Mouse (Mus musculus): Measurements from ENCODE around the gene Xlr3c. TPM values are rescaled to one million over a fixed set of nuclear protein-coding genes. Genes with fewer than 3 reads are reported as not detected.

The Xlr3c gene
- polyA plus RNA-seq, 1 experiment from 2014 or later: not detected

Other genes starting within 250 kb of the Xlr3c start
- 0.08 TPM in 1 of 2 replicates, not detected in the other for gene Pnma5, start 228.3 kb downstream of the Xlr3c start, polyA plus RNA-seq (2016; fragmentation: Nextera tagmentation; extraction: Ambion mirVana)
- 0.09 TPM in 1 of 2 replicates, not detected in the other for gene Pnma3, start 200.6 kb downstream of the Xlr3c start, polyA plus RNA-seq (2016; fragmentation: Nextera tagmentation; extraction: Ambion mirVana)
- 1.00 and 1.6 TPM in 2 replicates for gene Xlr4a, start 182.9 kb downstream of the Xlr3c start, polyA plus RNA-seq (2016; fragmentation: Nextera tagmentation; extraction: Ambion mirVana)
- 1.9 and 2.2 TPM in 2 replicates for gene Xlr3a, start 168.3 kb downstream of the Xlr3c start, polyA plus RNA-seq (2016; fragmentation: Nextera tagmentation; extraction: Ambion mirVana)
- not detected in 2 replicates for gene Gm14685, start 148.3 kb downstream of the Xlr3c start, polyA plus RNA-seq (2016; fragmentation: Nextera tagmentation; extraction: Ambion mirVana)
- gene Xlr5b, start 116.6 kb downstream of the Xlr3c start, polyA plus RNA-seq (2016; fragmentation: Nextera tagmentation; extraction: Ambion mirVana): not detected in 2 replicates
- not detected in 2 replicates for gene DXBay18, start 115.9 kb downstream of the Xlr3c start, polyA plus RNA-seq (2016; fragmentation: Nextera tagmentation; extraction: Ambion mirVana)
- not detected in 2 replicates for gene Spin2d, start 88.4 kb downstream of the Xlr3c start, polyA plus RNA-seq (2016; fragmentation: Nextera tagmentation; extraction: Ambion mirVana)
- 7.3 and 7.6 TPM in 2 replicates for gene Xlr3b, start 73.2 kb downstream of the Xlr3c start, polyA plus RNA-seq (2016; fragmentation: Nextera tagmentation; extraction: Ambion mirVana)
- gene Xlr4b, start 51.1 kb downstream of the Xlr3c start, polyA plus RNA-seq (2016; fragmentation: Nextera tagmentation; extraction: Ambion mirVana): 0.96 and 1.2 TPM in 2 replicates
- 10.9 and 11.1 TPM in 2 replicates for gene F8a, start 37.1 kb downstream of the Xlr3c start, polyA plus RNA-seq (2016; fragmentation: Nextera tagmentation; extraction: Ambion mirVana)
- 0.36 TPM in 2 replicates for gene Xlr4c, start 22.3 kb downstream of the Xlr3c start, polyA plus RNA-seq (2016; fragmentation: Nextera tagmentation; extraction: Ambion mirVana)
- not detected in 2 replicates for gene Xlr5a, start 27.6 kb upstream of the Xlr3c start, polyA plus RNA-seq (2016; fragmentation: Nextera tagmentation; extraction: Ambion mirVana)
- gene Xlr5c, start 27.6 kb upstream of the Xlr3c start, polyA plus RNA-seq (2016; fragmentation: Nextera tagmentation; extraction: Ambion mirVana): not detected in 2 replicates
- gene Gm45015, start 71.5 kb upstream of the Xlr3c start, polyA plus RNA-seq (2016; fragmentation: Nextera tagmentation; extraction: Ambion mirVana): not detected in 2 replicates
- gene Zfp275, start 77.2 kb upstream of the Xlr3c start, polyA plus RNA-seq (2016; fragmentation: Nextera tagmentation; extraction: Ambion mirVana): 14.3 and 17.5 TPM in 2 replicates
- not detected in 2 replicates for gene Gm18336, start 133.3 kb upstream of the Xlr3c start, polyA plus RNA-seq (2016; fragmentation: Nextera tagmentation; extraction: Ambion mirVana)
- not detected in 2 replicates for gene Zfp92, start 145.7 kb upstream of the Xlr3c start, polyA plus RNA-seq (2016; fragmentation: Nextera tagmentation; extraction: Ambion mirVana)
- not detected in 2 replicates for gene Trex2, start 170.0 kb upstream of the Xlr3c start, polyA plus RNA-seq (2016; fragmentation: Nextera tagmentation; extraction: Ambion mirVana)
- gene Haus7, start 193.7 kb upstream of the Xlr3c start, polyA plus RNA-seq (2016; fragmentation: Nextera tagmentation; extraction: Ambion mirVana): 61.4 and 63.0 TPM in 2 replicates
- 71.9 and 72.9 TPM in 2 replicates for gene Bgn, start 218.2 kb upstream of the Xlr3c start, polyA plus RNA-seq (2016; fragmentation: Nextera tagmentation; extraction: Ambion mirVana)
- gene Atp2b3, start 237.7 kb upstream of the Xlr3c start, polyA plus RNA-seq (2016; fragmentation: Nextera tagmentation; extraction: Ambion mirVana): 0.41 and 0.48 TPM in 2 replicates

All from heart, embryonic 12.5 days (tissue).